Mouse (Mus musculus) kidney, embryonic 15.5 days (tissue): ENCODE data around the gene Vmn2r9. TPM values are rescaled to one million over a fixed set of nuclear protein-coding genes. Genes with fewer than 3 reads are reported as not detected.
"Not testable (repeated sequence)": the region's sequence is repeated elsewhere in the genome, so short reads cannot be mapped to it uniquely, and the experiment has no call there.

Source experiments
- ATAC-seq: fragments of 200-750 bp; cut with Nextera tagmentation; replicated peaks from 2 replicates; pipeline ENCODE4 v1.8.0; 2017; ENCODE audit warnings: moderate TSS enrichment; ENCODE audit not compliant: low FRiP score
- H3K27ac ChIP-seq: fragments of 300-500 bp; sonication (generic); 2 replicates; pipeline ENCODE4 v1.5.1; 2015; ENCODE audit warnings: mild to moderate bottlenecking, inconsistent platforms
- H3K27me3 ChIP-seq: fragments of 300-500 bp; sonication (generic); 2 replicates; pipeline ENCODE4 v1.6.1; 2015; ENCODE audit warnings: inconsistent platforms
- H3K36me3 ChIP-seq: fragments of 300-500 bp; sonication (generic); 2 replicates; pipeline ENCODE4 v1.6.1; 2015; ENCODE audit warnings: inconsistent platforms
- H3K4me1 ChIP-seq: fragments of 300-500 bp; sonication (generic); 2 replicates; pipeline ENCODE4 v1.6.1; 2015; ENCODE audit warnings: inconsistent platforms
- H3K4me2 ChIP-seq: fragments of 300-500 bp; sonication (generic); 2 replicates; pipeline ENCODE4 v1.6.1; 2015; ENCODE audit warnings: moderate library complexity, mild to moderate bottlenecking, inconsistent platforms
- H3K4me3 ChIP-seq: fragments of 300-500 bp; sonication (generic); replicated peaks from 2 replicates; pipeline ENCODE4 v1.5.1; 2015; ENCODE audit warnings: mild to moderate bottlenecking, inconsistent platforms
- H3K9ac ChIP-seq: fragments of 300-500 bp; sonication (generic); 2 replicates; pipeline ENCODE4 v1.6.1; 2015; ENCODE audit warnings: mild to moderate bottlenecking, inconsistent platforms
- H3K9me3 ChIP-seq: fragments of 300-500 bp; sonication (generic); replicated peaks from 2 replicates; pipeline ENCODE4 v1.6.1; 2016; ENCODE audit warnings: inconsistent platforms
- WGBS: fragments of 180-500 bp; shearing (Covaris S2); methylation state at CpG from one replicate; pipeline ENCODE4 v1.1.7; 2015; ENCODE audit warnings: mixed read lengths; 5-methylcytosine and 5-hydroxymethylcytosine counted together
- polyA plus RNA-seq: library from polyadenylated mRNA; unstranded; fragments of >200 nt; fragmentation: Nextera tagmentation; extraction: Ambion mirVana; gene quantifications from 2 replicates; pipeline ENCODE4 v1.2.1, GENCODE M21; 2015

Vmn2r9 gene
- polyA plus RNA-seq: not detected in 2 replicates

- not testable (repeated sequence) for H3K9ac ChIP-seq, H3K27me3 ChIP-seq, H3K4me3 ChIP-seq, H3K4me2 ChIP-seq, H3K27ac ChIP-seq, H3K4me1 ChIP-seq, H3K36me3 ChIP-seq, ATAC-seq, H3K9me3 ChIP-seq
- WGBS: 70% methylated on average over 1 of the region's 1 CpGs
Measured at GRCm38 (mm10) chr5:108852501-108852900, at the start of gene Vmn2r9. TSS of gene Vmn2r9 (minus strand) at chr5:108852601.

DNA sequence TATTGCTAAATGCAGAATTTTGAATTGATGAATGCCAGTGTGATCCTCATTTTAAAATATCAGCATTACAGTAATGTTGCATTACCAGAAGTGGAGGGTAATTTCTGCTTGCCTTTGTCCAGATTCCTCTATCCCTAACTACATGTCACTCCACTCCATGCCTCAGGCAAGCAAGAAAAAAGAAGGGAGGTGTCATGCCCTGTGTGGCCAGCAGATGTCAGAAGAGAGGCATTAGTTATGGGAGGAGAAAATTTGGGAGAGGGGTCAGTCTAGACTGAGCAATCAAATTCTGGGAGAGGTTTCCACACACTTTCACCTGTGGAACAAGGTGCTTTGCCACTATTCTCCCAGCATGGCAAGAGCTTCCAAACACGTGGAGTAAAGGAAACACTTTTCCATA is 14.3 kb upstream of the Vmn2r9 start:
- not testable (repeated sequence) for ATAC-seq, H3K36me3 ChIP-seq, H3K27ac ChIP-seq, H3K27me3 ChIP-seq, H3K9ac ChIP-seq, H3K4me3 ChIP-seq, H3K4me1 ChIP-seq, H3K9me3 ChIP-seq, H3K4me2 ChIP-seq
- WGBS: 17% methylated on average over 1 of the region's 1 CpGs

DNA sequence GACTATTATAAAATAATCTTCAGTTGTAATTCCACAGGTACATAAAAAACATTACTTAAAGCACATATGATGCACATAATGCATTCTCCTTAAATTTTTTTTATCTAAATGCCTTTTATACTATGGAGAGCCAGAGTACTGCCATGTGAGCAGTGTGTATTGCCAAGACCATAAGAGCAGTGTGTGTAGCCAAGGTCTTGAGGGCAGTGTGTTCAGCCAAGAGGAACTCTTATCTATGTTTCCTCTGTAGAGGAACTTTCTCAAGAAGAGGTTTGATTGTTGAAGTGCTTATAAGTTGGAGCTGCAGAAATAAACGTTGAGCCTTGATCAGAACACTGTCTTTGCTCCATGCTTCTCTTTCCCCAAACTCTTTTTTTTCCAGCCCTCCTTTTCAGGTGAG is 2.9 kb downstream of the Vmn2r9 start:
- no peak overlapping the region for H3K4me2 ChIP-seq
- H3K4me1 ChIP-seq: no peaks in the 10 kb centered on the region
- no peak for ATAC-seq
- H3K4me3 ChIP-seq: no peak overlapping the region
- no peak overlapping the region for H3K27ac ChIP-seq
- no peak overlapping the region for H3K9ac ChIP-seq
- no peaks in the 10 kb centered on the region for H3K27me3 ChIP-seq
- H3K36me3 ChIP-seq: no peaks in the 10 kb centered on the region
- H3K9me3 ChIP-seq: no peaks in the 10 kb centered on the region
- WGBS: 39% methylated on average over 1 of the region's 1 CpGs

DNA sequence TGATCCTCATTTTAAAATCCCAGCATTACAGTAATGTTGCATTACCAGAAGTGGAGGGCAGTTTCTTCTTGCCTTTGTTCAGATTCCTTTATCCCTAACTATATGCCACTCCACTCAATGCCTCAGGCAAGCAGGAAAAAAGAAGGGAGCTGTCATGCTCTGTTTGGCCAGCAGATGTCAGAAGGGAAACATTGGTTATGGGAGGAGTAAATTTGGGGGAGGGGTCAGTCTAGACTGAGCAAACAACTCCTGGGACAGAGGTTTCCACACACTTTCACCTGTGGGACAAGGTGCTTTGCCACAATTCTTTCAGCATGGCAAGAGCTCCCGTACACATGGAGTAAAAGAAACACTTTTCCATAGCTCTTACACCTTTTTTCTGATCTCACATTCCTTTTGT is 16.2 kb downstream of the Vmn2r9 start:
- no peak for ATAC-seq
- H3K27me3 ChIP-seq: no peaks in the 10 kb centered on the region
- H3K9me3 ChIP-seq: no peaks in the 10 kb centered on the region
- H3K4me3 ChIP-seq: no peak overlapping the region
- H3K4me2 ChIP-seq: no peak overlapping the region
- no peak overlapping the region for H3K27ac ChIP-seq
- H3K9ac ChIP-seq: no peak overlapping the region
- 68% methylated on average over 1 of the region's 1 CpGs for WGBS
- no peaks in the 10 kb centered on the region for H3K36me3 ChIP-seq
- no peaks in the 10 kb centered on the region for H3K4me1 ChIP-seq

- no peak overlapping the region for H3K4me2 ChIP-seq
- H3K4me1 ChIP-seq: no peaks in the 10 kb centered on the region
- H3K27me3 ChIP-seq: no peaks in the 10 kb centered on the region
- no peaks in the 10 kb centered on the region for H3K9me3 ChIP-seq
- ATAC-seq: no peak
- WGBS: 92% methylated on average over 2 of the region's 2 CpGs
- H3K27ac ChIP-seq: no peak overlapping the region
- H3K4me3 ChIP-seq: no peak overlapping the region
- no peak overlapping the region for H3K9ac ChIP-seq
- H3K36me3 ChIP-seq: no peaks in the 10 kb centered on the region
Measured at GRCm38 (mm10) chr5:108823276-108823675, 29.1 kb downstream of the Vmn2r9 start.

- not testable (repeated sequence) for H3K27ac ChIP-seq, H3K9me3 ChIP-seq, H3K27me3 ChIP-seq, H3K4me3 ChIP-seq, H3K36me3 ChIP-seq, H3K4me2 ChIP-seq, H3K9ac ChIP-seq, H3K4me1 ChIP-seq, ATAC-seq
- WGBS: 73% methylated on average over 2 of the region's 2 CpGs
Measured at GRCm38 (mm10) chr5:108808750-108809149, 43.7 kb downstream of the Vmn2r9 start, which contains the start of gene Vmn2r8. TSS of gene Vmn2r8 (minus strand) at chr5:108808850.

GRCm38 (mm10) chr5:108803646-108804045 is 48.8 kb downstream of the Vmn2r9 start:
- no peak for ATAC-seq
- WGBS: 52% methylated on average over 1 of the region's 1 CpGs

GRCm38 (mm10) chr5:108795263-108795662 is 57.1 kb downstream of the Vmn2r9 start, which contains the start of gene Tmed11:
TSS of gene Tmed11 (minus strand) at chr5:108795363.
- H3K4me2 ChIP-seq, H3K27ac ChIP-seq, H3K9me3 ChIP-seq, H3K9ac ChIP-seq, H3K36me3 ChIP-seq, H3K27me3 ChIP-seq, H3K4me3 ChIP-seq, ATAC-seq, H3K4me1 ChIP-seq: not testable (repeated sequence)
- 69% methylated on average over 2 of the region's 2 CpGs for WGBS

More at GRCm38 (mm10) chr5:108803646-108804045, 48.8 kb downstream of the Vmn2r9 start:
- no peak overlapping the region for H3K4me3 ChIP-seq
- H3K4me2 ChIP-seq: no peak overlapping the region
- no peaks in the 10 kb centered on the region for H3K9me3 ChIP-seq
- no peaks in the 10 kb centered on the region for H3K27me3 ChIP-seq
- no peak overlapping the region for H3K27ac ChIP-seq
- no peak overlapping the region for H3K9ac ChIP-seq
- no peaks in the 10 kb centered on the region for H3K36me3 ChIP-seq
- no peaks in the 10 kb centered on the region for H3K4me1 ChIP-seq

GRCm38 (mm10) chr5:108790385-108790784 is 62.0 kb downstream of the Vmn2r9 start:
- ATAC-seq, H3K9me3 ChIP-seq, H3K27ac ChIP-seq, H3K4me1 ChIP-seq, H3K27me3 ChIP-seq, H3K4me3 ChIP-seq, H3K9ac ChIP-seq, H3K36me3 ChIP-seq, H3K4me2 ChIP-seq: not testable (repeated sequence)
- WGBS: 21% methylated on average over 1 of the region's 1 CpGs

Other genes with a start within 250 kb of the Vmn2r9 start
- 53.2 and 53.3 TPM in 2 replicates for gene Gak, start 222.8 kb downstream of the Vmn2r9 start, polyA plus RNA-seq
- 25.5 and 28.1 TPM in 2 replicates for gene Tmem175, start 222.8 kb downstream of the Vmn2r9 start, polyA plus RNA-seq
- gene Idua, start 192.3 kb downstream of the Vmn2r9 start, polyA plus RNA-seq: 10.2 and 11.1 TPM in 2 replicates
- gene Dgkq, start 182.9 kb downstream of the Vmn2r9 start, polyA plus RNA-seq: 10.3 and 12.6 TPM in 2 replicates
- 4.3 and 4.9 TPM in 2 replicates for gene Slc26a1, start 177.0 kb downstream of the Vmn2r9 start, polyA plus RNA-seq
- 26.8 and 27.4 TPM in 2 replicates for gene Fgfrl1, start 160.2 kb downstream of the Vmn2r9 start, polyA plus RNA-seq
- not detected in 2 replicates for gene Rnf212, start 77.6 kb downstream of the Vmn2r9 start, polyA plus RNA-seq
- not detected in 2 replicates for gene Tmed11, start 57.2 kb downstream of the Vmn2r9 start, polyA plus RNA-seq
- not detected in 2 replicates for gene Vmn2r8, start 43.8 kb downstream of the Vmn2r9 start, polyA plus RNA-seq
- gene Vmn2r10, start 153.9 kb upstream of the Vmn2r9 start, polyA plus RNA-seq: not detected in 2 replicates
- not detected in 2 replicates for gene Vmn2r11, start 207.0 kb upstream of the Vmn2r9 start, polyA plus RNA-seq
- not detected in 2 replicates for gene Vmn2r12, start 245.3 kb upstream of the Vmn2r9 start, polyA plus RNA-seq